Mouse (Mus musculus) T-helper 1 cell (primary cell): Measurements from ENCODE around the gene Mthfd1l.
"Not testable (repeated sequence)": the region's sequence is repeated elsewhere in the genome, so short reads cannot be mapped to it uniquely, and the experiment has no call there.

Experiments used
- in situ Hi-C: fragments of 300-600 bp; cut with MboI, MseI; formaldehyde crosslinking; loops from one replicate; pipeline ENCODE4 v1.15.1; 2025; ENCODE audit warnings: high pct_unique_total_duplicates

Mthfd1l gene

DNA sequence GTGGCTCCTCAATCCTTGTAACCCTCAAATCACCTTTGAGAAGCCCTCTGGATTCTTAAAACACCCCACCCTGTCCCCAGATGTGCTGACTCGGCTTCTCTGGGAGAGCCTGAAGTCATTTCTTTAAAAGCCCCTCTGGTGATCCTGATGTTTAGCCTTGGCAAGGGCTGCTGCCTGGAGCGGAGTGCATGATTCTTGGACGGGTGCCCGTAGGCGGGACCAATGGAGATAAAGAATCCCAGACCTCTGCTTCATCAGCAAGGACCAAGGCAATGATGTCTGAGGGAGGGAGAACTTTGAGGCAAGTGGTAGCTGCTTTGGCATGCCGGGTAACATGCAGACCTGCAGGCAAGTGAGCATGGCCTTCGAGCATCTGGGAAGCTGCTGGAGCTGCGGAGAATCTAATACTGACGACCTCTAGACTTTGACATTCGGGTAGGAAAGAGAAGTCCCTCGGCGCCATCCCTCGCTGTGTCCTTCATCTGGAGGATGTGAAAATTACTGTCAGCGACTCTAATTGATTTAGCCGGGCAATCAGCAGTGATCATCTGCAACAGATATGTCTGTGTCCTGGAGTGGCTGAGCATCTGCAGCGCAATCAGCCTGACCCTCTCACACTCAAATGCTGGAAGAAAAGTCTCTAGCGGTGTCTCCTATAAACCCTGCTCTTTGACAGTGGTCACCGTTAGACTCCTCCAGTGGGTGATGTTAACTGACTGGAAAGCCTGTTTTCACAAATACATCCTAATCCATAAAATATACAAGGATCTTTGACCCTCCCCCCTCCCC, 215.9 kb downstream of the Mthfd1l start:
- in situ Hi-C loops, result no loop called here

- in situ Hi-C loops, result no loop called here
These were observed 216.5 kb downstream of the Mthfd1l start for GRCm38 (mm10) chr10:4189422-4189821.

GRCm38 (mm10) chr10:4198978-4199377, 226.1 kb downstream of the Mthfd1l start:
- in situ Hi-C loops, result no loop called here

- in situ Hi-C loops, result no loop called here
These were observed 227.0 kb downstream of the Mthfd1l start for GRCm38 (mm10) chr10:4199926-4200325.

GRCm38 (mm10) chr10:4200546-4201104, 227.7 kb downstream of the Mthfd1l start:
- in situ Hi-C loops, result no loop called here

DNA sequence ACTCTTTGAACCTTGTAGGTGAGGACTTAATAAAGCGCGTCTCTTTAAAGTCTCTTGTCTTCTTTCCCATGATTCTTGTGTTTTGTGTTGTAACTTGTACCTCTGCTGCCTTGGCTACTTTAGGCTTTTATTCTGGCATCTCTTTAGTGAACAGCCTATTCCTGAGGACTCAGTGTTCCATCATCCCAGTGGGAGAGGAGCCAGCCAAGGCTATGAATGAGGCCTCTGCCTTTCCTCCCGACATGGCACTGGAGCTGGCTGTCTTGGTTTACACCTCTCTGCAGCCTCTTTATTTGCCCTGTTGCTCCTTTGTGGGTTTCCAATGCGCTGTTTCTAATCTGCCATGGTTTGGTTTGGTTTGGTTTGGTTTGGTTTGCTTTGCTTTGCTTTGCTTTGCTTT, 228.2 kb downstream of the Mthfd1l start:
- in situ Hi-C loops, result no loop called here

DNA sequence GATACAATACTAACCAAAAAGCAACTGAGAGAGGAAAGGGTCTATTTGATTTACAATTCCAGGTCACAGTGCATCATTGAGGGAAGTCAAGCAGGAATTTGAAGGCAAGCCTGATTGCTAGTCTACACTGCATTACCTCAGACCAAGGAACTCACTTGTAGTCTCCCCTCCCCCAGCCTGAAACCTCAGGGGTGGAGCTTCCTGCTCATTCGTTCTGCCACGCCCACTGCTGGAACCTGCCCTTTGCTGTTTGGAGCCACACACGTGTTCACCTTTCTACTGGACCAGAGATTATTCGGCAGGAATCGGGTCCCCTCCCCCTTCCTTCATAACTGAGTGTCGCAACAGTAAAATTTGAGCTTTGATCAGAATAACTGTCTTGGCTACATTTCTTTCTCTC, 230.7 kb downstream of the Mthfd1l start:
- in situ Hi-C loops, result not testable (repeated sequence)

GRCm38 (mm10) chr10:4209040-4209439, 236.1 kb downstream of the Mthfd1l start:
- in situ Hi-C loops, result no loop called here

DNA sequence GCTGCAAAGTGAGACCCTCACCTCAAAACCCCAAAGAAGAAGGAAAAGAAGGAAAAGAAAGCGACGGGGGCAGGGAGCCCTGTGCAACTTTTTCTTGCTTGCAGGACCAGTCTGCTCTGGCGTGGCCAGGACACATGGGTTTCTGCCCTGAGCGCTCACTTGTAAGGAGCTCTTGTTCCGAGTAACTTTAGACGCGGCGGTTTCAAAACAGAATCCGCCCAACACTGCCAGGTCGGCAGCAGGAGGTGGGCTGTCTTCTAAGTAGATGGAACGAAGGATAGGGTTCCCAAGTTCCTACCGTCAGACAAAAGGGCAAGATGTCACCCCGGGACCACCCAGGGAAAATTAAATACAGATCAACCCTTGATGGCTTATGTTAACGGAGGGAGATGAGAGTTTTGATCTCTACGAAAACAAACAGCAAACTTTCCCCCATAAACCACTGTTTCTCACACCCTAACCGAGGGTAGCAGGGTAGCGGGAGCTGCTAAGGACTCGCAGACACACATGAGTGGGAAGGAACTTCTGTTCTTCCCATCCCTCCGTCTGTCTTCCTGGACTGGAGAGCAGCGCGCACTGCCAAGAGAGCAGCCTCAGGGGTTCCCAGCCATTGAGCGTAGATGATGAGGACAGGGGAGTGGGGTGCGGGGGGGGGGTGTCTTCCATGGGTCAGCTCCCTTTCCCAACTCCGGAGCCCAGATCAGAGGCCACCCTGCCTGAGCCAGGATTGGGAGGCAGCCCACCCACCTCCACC, 237.6 kb downstream of the Mthfd1l start:
- in situ Hi-C loops, result no loop called here

GRCm38 (mm10) chr10:4211067-4211447, 238.1 kb downstream of the Mthfd1l start:
- in situ Hi-C loops, result no loop called here
